8 mouse cellular contexts compared by ENCODE assay signal in the genomic region with DNA sequence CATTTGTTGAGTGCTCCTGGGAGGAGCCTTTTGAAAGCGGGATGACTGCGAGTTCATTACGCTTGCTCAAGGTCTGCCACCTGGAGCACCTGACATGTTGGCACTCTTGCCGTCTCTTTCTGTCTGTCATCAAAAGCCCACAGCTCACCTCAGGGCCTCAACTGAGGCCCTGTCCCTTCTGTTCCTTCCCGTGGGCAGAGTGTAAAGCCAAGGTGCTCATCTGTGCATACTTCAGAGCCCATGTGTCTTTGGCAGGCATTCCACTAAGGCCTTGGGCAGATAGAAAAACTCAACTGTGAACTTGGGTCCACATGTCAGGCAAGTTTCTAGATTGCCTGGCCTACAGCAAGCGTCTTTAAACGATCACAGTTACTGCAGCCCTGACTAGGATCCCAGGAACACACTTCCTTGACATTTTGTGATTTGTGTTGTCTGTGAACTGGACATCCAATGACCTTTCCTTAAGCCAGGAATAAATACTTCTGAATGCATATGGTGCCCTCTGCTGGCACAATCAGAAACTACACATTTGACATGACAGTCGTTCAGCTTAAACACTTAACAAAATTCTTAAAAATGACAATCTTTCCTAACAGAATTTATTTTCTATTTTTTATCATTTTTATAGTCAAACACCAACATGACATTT.
DNase-seq lines count a peak whose midpoint lies in the region; ATAC-seq and TF ChIP-seq lines count a peak whose summit lies in the region.

No protein-coding gene starts in this region.

- H3K9me3 ChIP-seq in heart, embryonic 11.5 days (replicated peaks; ENCODE audit: control insufficient read depth, low read length), result no peaks in the 10 kb centered on the region
- no peaks in the 10 kb centered on the region for H3K9me3 ChIP-seq in forebrain, embryonic 15.5 days
- no peaks in the 10 kb centered on the region for H3K9me3 ChIP-seq in midbrain, embryonic 13.5 days

- WGBS in heart, adult 2 months, result 52% methylated on average over 8 of the region's 8 CpGs
- 48% methylated on average over 8 of the region's 8 CpGs for WGBS in heart, embryonic 11.5 days (ENCODE audit: insufficient replicate concordance)
- 41% methylated on average over 8 of the region's 8 CpGs for WGBS in forebrain, embryonic 15.5 days
- WGBS in midbrain, embryonic 13.5 days, result 54% methylated on average over 8 of the region's 8 CpGs

- TF ChIP-seq POLR2A in heart, adult 2 months (IDR thresholded peaks at IDR 0.05; ENCODE audit: insufficient read depth, low read depth, low read length), result no peak

- no peaks in the 10 kb centered on the region for H3K79me2 ChIP-seq in heart, adult 2 months (replicated peaks; ENCODE audit: control insufficient read depth, insufficient read depth, low read length)

- H3K4me1 ChIP-seq in heart, adult 2 months (ENCODE audit: control insufficient read depth, insufficient read depth, low read length), result no peaks in the 10 kb centered on the region
- no peaks in the 10 kb centered on the region for H3K4me1 ChIP-seq in heart, embryonic 11.5 days (ENCODE audit: control insufficient read depth, insufficient read depth, low read length)
- peaks cover 5% of the 10 kb centered on the region; the same call in 1 of the 2 replicates for H3K4me1 ChIP-seq in forebrain, embryonic 15.5 days
- no peaks in the 10 kb centered on the region; the same call in none of the 2 replicates for H3K4me1 ChIP-seq in midbrain, embryonic 13.5 days (replicated peaks)

- H3K4me2 ChIP-seq in heart, embryonic 11.5 days, result no peak overlapping the region
- no peak overlapping the region for H3K4me2 ChIP-seq in forebrain, embryonic 15.5 days (replicated peaks)
- no peak overlapping the region for H3K4me2 ChIP-seq in midbrain, embryonic 13.5 days (replicated peaks)

- H3K27ac ChIP-seq in heart, adult 2 months, result no peak overlapping the region
- no peak overlapping the region for H3K27ac ChIP-seq in heart, embryonic 11.5 days (ENCODE audit: low read depth, low read length)
- H3K27ac ChIP-seq in forebrain, embryonic 15.5 days (replicated peaks), result no peak overlapping the region
- H3K27ac ChIP-seq in midbrain, embryonic 13.5 days, result no peak overlapping the region

- TF ChIP-seq EP300 in heart, adult 2 months (IDR thresholded peaks at IDR 0.05; ENCODE audit: insufficient read depth, low read depth, low read length), result no peak

- no peak for ATAC-seq in heart, embryonic 11.5 days (replicated peaks; ENCODE audit: insufficient number of reproducible peaks, low FRiP score, low TSS enrichment)
- peak; percentile 72 for ATAC-seq in forebrain, embryonic 15.5 days (replicated peaks)
- ATAC-seq in midbrain, embryonic 13.5 days, result peak; percentile 58

- H3K36me3 ChIP-seq in heart, adult 2 months (ENCODE audit: control insufficient read depth, insufficient read depth, low read length), result no peaks in the 10 kb centered on the region
- no peaks in the 10 kb centered on the region for H3K36me3 ChIP-seq in heart, embryonic 11.5 days (ENCODE audit: control insufficient read depth, insufficient read depth, low read length)
- peaks cover 8% of the 10 kb centered on the region; the same call in 1 of the 2 replicates for H3K36me3 ChIP-seq in forebrain, embryonic 15.5 days
- peaks cover 33% of the 10 kb centered on the region for H3K36me3 ChIP-seq in midbrain, embryonic 13.5 days

- TF ChIP-seq CTCF in heart, adult 2 months (IDR thresholded peaks at IDR 0.05), result peak; percentile 88

- H3K27me3 ChIP-seq in heart, adult 2 months (ENCODE audit: control insufficient read depth, insufficient read depth, low read length), result no peaks in the 10 kb centered on the region
- no peaks in the 10 kb centered on the region for H3K27me3 ChIP-seq in heart, embryonic 11.5 days (ENCODE audit: control insufficient read depth, insufficient read depth, low read length)
- H3K27me3 ChIP-seq in forebrain, embryonic 15.5 days, result no peaks in the 10 kb centered on the region
- H3K27me3 ChIP-seq in midbrain, embryonic 13.5 days, result no peaks in the 10 kb centered on the region

- H3K4me3 ChIP-seq in heart, adult 2 months, result no peak overlapping the region
- no peak overlapping the region for H3K4me3 ChIP-seq in heart, embryonic 11.5 days (ENCODE audit: low read depth, low read length)
- H3K4me3 ChIP-seq in forebrain, embryonic 15.5 days, result no peak overlapping the region
- H3K4me3 ChIP-seq in midbrain, embryonic 13.5 days (replicated peaks), result no peak overlapping the region

- intact Hi-C loops in heart, adult 2 months (cut with DNase I), result loop anchor here (2.0 kb wide), 1 partner anchor 251 kb away; no protein-coding TSS in a partner anchor
- intact Hi-C loops in left cerebral cortex, postnatal 10 days (cut with DNase I), result loop anchor here (5.0 kb wide), 2 partner anchors 221 to 256 kb away; a partner anchor contains a TSS

- peak; percentile 18 to 46 for DNase-seq in heart, adult 2 months
- peak; percentile 84 for DNase-seq in cerebellum, adult 11 months
- peak; percentile 58 for DNase-seq in induced T-regulatory cell, adult 2 months (ENCODE audit: low read depth)
- peak; percentile 63 to 66 for DNase-seq in left cerebral cortex, postnatal 10 days (ENCODE audit: extremely low spot score in 1 of 2, low spot score in 2 of 2)
- peak; percentile 62 for DNase-seq in skeletal muscle tissue, adult 2 months (ENCODE audit: low read depth, low spot score)

- H3K9ac ChIP-seq in heart, adult 2 months (ENCODE audit: low read depth, low read length), result no peak overlapping the region
- H3K9ac ChIP-seq in heart, embryonic 11.5 days (ENCODE audit: low read depth, low read length), result no peak overlapping the region
- no peak overlapping the region for H3K9ac ChIP-seq in forebrain, embryonic 15.5 days (replicated peaks)
- no peak overlapping the region for H3K9ac ChIP-seq in midbrain, embryonic 13.5 days (replicated peaks)

Comparison
In these comparisons a context has a peak if more than half of its experiments do, and no peak if none do; other contexts are left out.
1. DNase-seq: peak in every context shown above with its lines; median percentile 84 in cerebellum, adult 11 months; 64 in left cerebral cortex, postnatal 10 days; 62 in skeletal muscle tissue, adult 2 months; 58 in induced T-regulatory cell, adult 2 months; 32 in heart, adult 2 months.